Mouse (Mus musculus) hindbrain, embryonic 12.5 days (tissue): Measurements from ENCODE around the gene Tmem128. TPM values are rescaled to one million over a fixed set of nuclear protein-coding genes. Genes with fewer than 3 reads are reported as not detected.
A peak's percentile ranks its signal among the peaks of the same experiment; 100 is the strongest.

Experiments
- ATAC-seq: fragments of 200-750 bp; cut with Nextera tagmentation; 2 replicates; pipeline ENCODE4 v1.8.0; 2017; ENCODE audit warnings: moderate TSS enrichment; ENCODE audit not compliant: low FRiP score
- H3K27ac ChIP-seq: fragments of 300-500 bp; sonication (generic); 2 replicates; pipeline ENCODE4 v1.5.1; 2016; ENCODE audit warnings: mild to moderate bottlenecking
- H3K27me3 ChIP-seq: fragments of 300-500 bp; sonication (generic); 2 replicates; pipeline ENCODE4 v1.6.1; 2016; ENCODE audit warnings: mild to moderate bottlenecking
- H3K36me3 ChIP-seq: fragments of 300-500 bp; sonication (generic); 2 replicates; pipeline ENCODE4 v1.6.1; 2016; ENCODE audit warnings: mild to moderate bottlenecking
- H3K4me1 ChIP-seq: fragments of 300-500 bp; sonication (generic); 2 replicates; pipeline ENCODE4 v1.6.1; 2016
- H3K4me2 ChIP-seq: fragments of 300-500 bp; sonication (generic); replicated peaks from 2 replicates; pipeline ENCODE4 v1.6.1; 2016; ENCODE audit warnings: mild to moderate bottlenecking
- H3K4me3 ChIP-seq: fragments of 300-500 bp; sonication (generic); 2 replicates; pipeline ENCODE4 v1.5.1; 2016; ENCODE audit warnings: mild to moderate bottlenecking
- H3K9ac ChIP-seq: fragments of 300-500 bp; sonication (generic); 2 replicates; pipeline ENCODE4 v1.6.1; 2016; ENCODE audit warnings: mild to moderate bottlenecking, moderate library complexity
- H3K9me3 ChIP-seq: fragments of 300-500 bp; sonication (generic); replicated peaks from 2 replicates; pipeline ENCODE4 v1.6.1; 2016; ENCODE audit warnings: mild to moderate bottlenecking
- WGBS: fragments of 180-500 bp; shearing (Covaris S2); methylation state at CpG from one replicate; pipeline ENCODE4 v1.1.7; 2016; 5-methylcytosine and 5-hydroxymethylcytosine counted together
- polyA plus RNA-seq: library from polyadenylated mRNA; unstranded; fragments of >200 nt; fragmentation: Nextera tagmentation; extraction: Ambion mirVana; gene quantifications from 2 replicates; pipeline ENCODE4 v1.2.1, GENCODE M21; 2016

Tmem128 gene
- 85.4 and 90.4 TPM in 2 replicates for polyA plus RNA-seq

GRCm38 (mm10) chr5:38260107-38260682, at the start of gene Tmem128:
Gene Tmem128 (plus strand): TSS chr5:38260185.
- H3K27me3 ChIP-seq, result no peaks in the 10 kb centered on the region
- H3K9me3 ChIP-seq, result no peaks in the 10 kb centered on the region
- peak within 1 kb of the TSS; percentile 86 for H3K27ac ChIP-seq
- H3K9ac ChIP-seq, result peak within 1 kb of the TSS; percentile 82
- H3K4me3 ChIP-seq, result peak within 1 kb of the TSS; percentile 84
- under 1% methylated on average over 40 of the region's 40 CpGs for WGBS
- peaks cover 29% of the 10 kb centered on the region for H3K36me3 ChIP-seq
- peak; percentile 75 for ATAC-seq
- H3K4me1 ChIP-seq, result peaks cover 5% of the 10 kb centered on the region
- peak within 1 kb of the TSS; percentile 85 for H3K4me2 ChIP-seq

- no peaks in the 10 kb centered on the region for H3K27me3 ChIP-seq
- H3K4me3 ChIP-seq, result no peak overlapping the region
- ATAC-seq, result no peak
- H3K9me3 ChIP-seq, result no peaks in the 10 kb centered on the region
- no peak overlapping the region for H3K4me2 ChIP-seq
- peaks cover 81% of the 10 kb centered on the region for H3K36me3 ChIP-seq
- no peak overlapping the region for H3K9ac ChIP-seq
- H3K27ac ChIP-seq, result no peak overlapping the region
- H3K4me1 ChIP-seq, result no peaks in the 10 kb centered on the region
- WGBS, result 84% methylated on average over 8 of the region's 8 CpGs
Measured at GRCm38 (mm10) chr5:38211691-38212090, 48.3 kb upstream of the Tmem128 start.

GRCm38 (mm10) chr5:38213009-38213408, 47.0 kb upstream of the Tmem128 start:
- H3K27ac ChIP-seq, result no peak overlapping the region
- no peak overlapping the region for H3K9ac ChIP-seq
- no peaks in the 10 kb centered on the region for H3K27me3 ChIP-seq
- H3K4me1 ChIP-seq, result no peaks in the 10 kb centered on the region
- no peak overlapping the region for H3K4me3 ChIP-seq
- peaks cover 70% of the 10 kb centered on the region for H3K36me3 ChIP-seq
- no peak overlapping the region for H3K4me2 ChIP-seq
- no peaks in the 10 kb centered on the region for H3K9me3 ChIP-seq
- ATAC-seq, result no peak
- 62% methylated on average over 6 of the region's 6 CpGs for WGBS

GRCm38 (mm10) chr5:38219771-38220307, 40.1 kb upstream of the Tmem128 start:
- peaks cover 20% of the 10 kb centered on the region for H3K4me1 ChIP-seq
- no peaks in the 10 kb centered on the region for H3K9me3 ChIP-seq
- peak overlapping the region; percentile 80 for H3K27ac ChIP-seq
- 1% methylated on average over 35 of the region's 35 CpGs for WGBS
- peaks cover 15% of the 10 kb centered on the region; the same call in 1 of the 2 replicates for H3K36me3 ChIP-seq
- ATAC-seq, result no peak; the same call in none of the 2 replicates
- H3K27me3 ChIP-seq, result no peaks in the 10 kb centered on the region
- peak overlapping the region; percentile 93 for H3K4me3 ChIP-seq
- peak overlapping the region; percentile 89 for H3K4me2 ChIP-seq
- peak overlapping the region; percentile 86 for H3K9ac ChIP-seq

GRCm38 (mm10) chr5:38220328-38220912, 39.6 kb upstream of the Tmem128 start, which contains the start of the genes Zbtb49 and Lyar:
Gene Zbtb49 (minus strand): TSS chr5:38220457.
Gene Lyar (plus strand): TSS chr5:38220470.
- peak within 1 kb of the TSS; percentile 89 for H3K4me2 ChIP-seq
- no peaks in the 10 kb centered on the region for H3K9me3 ChIP-seq
- peaks cover 20% of the 10 kb centered on the region for H3K4me1 ChIP-seq
- peak within 1 kb of the TSS; percentile 93 for H3K4me3 ChIP-seq
- peaks cover 16% of the 10 kb centered on the region for H3K36me3 ChIP-seq
- no peaks in the 10 kb centered on the region for H3K27me3 ChIP-seq
- peak within 1 kb of the TSS; percentile 86 for H3K9ac ChIP-seq
- WGBS, result under 1% methylated on average over 55 of the region's 55 CpGs
- peak; percentile 91 for ATAC-seq
- peak within 1 kb of the TSS; percentile 80 for H3K27ac ChIP-seq

GRCm38 (mm10) chr5:38235422-38235821, 24.6 kb upstream of the Tmem128 start:
- Histone ChIP-seq H3K36me3 (peaks cover 48% of the 10 kb centered on the region), H3K27ac (no peak overlapping the region), H3K4me3 (no peak overlapping the region), H3K4me2 (no peak overlapping the region), H3K9ac (no peak overlapping the region), H3K27me3 (peaks cover 20% of the 10 kb centered on the region; the same call in 1 of the 2 replicates), H3K9me3 (no peaks in the 10 kb centered on the region), H3K4me1 (peaks cover under 1% of the 10 kb centered on the region; the same call in 1 of the 2 replicates)
- ATAC-seq, result no peak
- 69% methylated on average over 4 of the region's 4 CpGs for WGBS

- Histone ChIP-seq H3K4me1 (peaks cover 12% of the 10 kb centered on the region), H3K4me2 (no peak overlapping the region), H3K9ac (no peak overlapping the region), H3K36me3 (peaks cover 36% of the 10 kb centered on the region), H3K27ac (no peak overlapping the region), H3K9me3 (no peaks in the 10 kb centered on the region), H3K27me3 (peaks cover 20% of the 10 kb centered on the region; the same call in 1 of the 2 replicates), H3K4me3 (no peak overlapping the region)
- ATAC-seq, result no peak
- WGBS, result 98% methylated on average over 2 of the region's 2 CpGs
Measured at GRCm38 (mm10) chr5:38236627-38237026, 23.4 kb upstream of the Tmem128 start.

GRCm38 (mm10) chr5:38240727-38241472, 19.1 kb upstream of the Tmem128 start:
- peak; percentile 69 for ATAC-seq
- peaks cover 27% of the 10 kb centered on the region for H3K27me3 ChIP-seq
- 15% methylated on average over 5 of the region's 5 CpGs for WGBS

GRCm38 (mm10) chr5:38241473-38241834, 18.5 kb upstream of the Tmem128 start:
- Histone ChIP-seq H3K4me1 (peaks cover 12% of the 10 kb centered on the region), H3K9me3 (no peaks in the 10 kb centered on the region), H3K36me3 (0 out of 2 replicates have a peak, but pooled peaks cover 5% of the 10 kb centered on the region), H3K4me2 (no peak overlapping the region), H3K9ac (no peak overlapping the region), H3K27ac (0 out of 2 replicates have a peak overlapping the region, but pooled peaks have one; percentile 7), H3K27me3 (peaks cover 27% of the 10 kb centered on the region), H3K4me3 (no peak overlapping the region)
- ATAC-seq, result peak; percentile 65
- 71% methylated on average over 3 of the region's 3 CpGs for WGBS

More at GRCm38 (mm10) chr5:38240727-38241472, 19.1 kb upstream of the Tmem128 start:
- Histone ChIP-seq H3K4me2 (no peak overlapping the region), H3K9me3 (no peaks in the 10 kb centered on the region), H3K36me3 (0 out of 2 replicates have a peak, but pooled peaks cover 5% of the 10 kb centered on the region), H3K9ac (no peak overlapping the region), H3K4me3 (no peak overlapping the region), H3K4me1 (peaks cover 12% of the 10 kb centered on the region), H3K27ac (peak overlapping the region; percentile 23; the same call in 1 of the 2 replicates)

GRCm38 (mm10) chr5:38241966-38242365, 18.0 kb upstream of the Tmem128 start:
- peaks cover 26% of the 10 kb centered on the region for H3K27me3 ChIP-seq
- H3K36me3 ChIP-seq, result no peaks in the 10 kb centered on the region
- WGBS, result 84% methylated on average over 6 of the region's 6 CpGs

GRCm38 (mm10) chr5:38255195-38255594, 4.8 kb upstream of the Tmem128 start:
- H3K9me3 ChIP-seq, result no peaks in the 10 kb centered on the region
- H3K4me3 ChIP-seq, result no peak overlapping the region
- no peak for ATAC-seq
- H3K27me3 ChIP-seq, result no peaks in the 10 kb centered on the region
- 52% methylated on average over 4 of the region's 4 CpGs for WGBS
- H3K9ac ChIP-seq, result no peak overlapping the region
- no peak overlapping the region for H3K27ac ChIP-seq
- no peak overlapping the region for H3K4me2 ChIP-seq
- H3K4me1 ChIP-seq, result no peaks in the 10 kb centered on the region; the same call in 1 of the 2 replicates
- no peaks in the 10 kb centered on the region for H3K36me3 ChIP-seq

More at GRCm38 (mm10) chr5:38241966-38242365, 18.0 kb upstream of the Tmem128 start:
- Histone ChIP-seq H3K4me3 (no peak overlapping the region), H3K27ac (no peak overlapping the region), H3K4me2 (no peak overlapping the region), H3K9ac (no peak overlapping the region), H3K4me1 (peaks cover 12% of the 10 kb centered on the region), H3K9me3 (no peaks in the 10 kb centered on the region)
- no peak for ATAC-seq

GRCm38 (mm10) chr5:38255644-38256043, 4.3 kb upstream of the Tmem128 start:
- no peak overlapping the region for H3K4me3 ChIP-seq
- no peak overlapping the region for H3K9ac ChIP-seq
- no peak for ATAC-seq
- H3K4me2 ChIP-seq, result no peak overlapping the region
- H3K4me1 ChIP-seq, result no peaks in the 10 kb centered on the region; the same call in 1 of the 2 replicates
- no peaks in the 10 kb centered on the region for H3K27me3 ChIP-seq
- 84% methylated on average over 3 of the region's 3 CpGs for WGBS
- no peaks in the 10 kb centered on the region for H3K36me3 ChIP-seq
- H3K9me3 ChIP-seq, result no peaks in the 10 kb centered on the region
- H3K27ac ChIP-seq, result no peak overlapping the region
